In genomic region chr2:93041470-93041869, GRCm38 (mm10) we compare ENCODE assay signal across 10 mouse cellular contexts. TPM values are rescaled to one million over a fixed set of nuclear protein-coding genes. Genes with fewer than 3 reads are reported as not detected.
DNase-seq lines count a peak whose midpoint lies in the region; ATAC-seq and TF ChIP-seq lines count a peak whose summit lies in the region.
"Had no signal": no experiment of that assay in that cellular context is flagged by ENCODE, and none has a peak within 500 bp of the region (broad histone marks: within the 10 kb centered on the region; RNA-seq: fewer than 3 reads in every experiment).

No protein-coding gene starts in this region.

- peak overlapping the region; percentile 67 for H3K9ac ChIP-seq in heart, embryonic 13.5 days
- no peak overlapping the region for H3K9ac ChIP-seq in liver, embryonic 12.5 days
- H3K9ac ChIP-seq in liver, postnatal 0 days (replicated peaks), result no peak overlapping the region
- H3K9ac ChIP-seq in intestine, embryonic 15.5 days, result 0 out of 2 replicates have a peak overlapping the region, but pooled peaks have one; percentile 10
- H3K9ac ChIP-seq in neural tube, embryonic 15.5 days (replicated peaks), result no peak overlapping the region

- TF ChIP-seq CTCF in liver, postnatal 0 days (IDR thresholded peaks at IDR 0.05; ENCODE audit: low read depth), result no peak

- H3K27ac ChIP-seq in heart, embryonic 13.5 days (replicated peaks), result peak overlapping the region; percentile 74
- H3K27ac ChIP-seq in liver, embryonic 12.5 days, result 0 out of 2 replicates have a peak overlapping the region, but pooled peaks have one; percentile 2
- no peak overlapping the region for H3K27ac ChIP-seq in liver, postnatal 0 days (ENCODE audit: low read depth)
- H3K27ac ChIP-seq in embryonic facial prominence, embryonic 10.5 days (replicated peaks), result peak overlapping the region; percentile 62
- peak overlapping the region; percentile 79 for H3K27ac ChIP-seq in intestine, embryonic 15.5 days
- no peak overlapping the region for H3K27ac ChIP-seq in neural tube, embryonic 15.5 days (replicated peaks)

- no peaks in the 10 kb centered on the region for H3K27me3 ChIP-seq in heart, embryonic 13.5 days (replicated peaks)
- H3K27me3 ChIP-seq in liver, embryonic 12.5 days (replicated peaks), result no peaks in the 10 kb centered on the region; the same call in 1 of the 2 replicates
- no peaks in the 10 kb centered on the region for H3K27me3 ChIP-seq in liver, postnatal 0 days (ENCODE audit: insufficient read depth, low read length)
- no peaks in the 10 kb centered on the region for H3K27me3 ChIP-seq in embryonic facial prominence, embryonic 10.5 days (replicated peaks; ENCODE audit: low read depth, poor library complexity, severe bottlenecking)
- no peaks in the 10 kb centered on the region for H3K27me3 ChIP-seq in intestine, embryonic 15.5 days (replicated peaks)
- H3K27me3 ChIP-seq in neural tube, embryonic 15.5 days (replicated peaks), result no peaks in the 10 kb centered on the region

- no peak for DNase-seq in heart, adult 11 months
- no peak for DNase-seq in liver, postnatal 0 days
- no peak for DNase-seq in embryonic facial prominence, embryonic 10.5 days (ENCODE audit: low spot score)
- no peak for DNase-seq in adrenal gland, postnatal 36 days
- DNase-seq: cerebellum, adult 9-11 months; gastrocnemius, postnatal 25 days had no signal

- H3K4me1 ChIP-seq in heart, embryonic 13.5 days, result peaks cover 76% of the 10 kb centered on the region
- H3K4me1 ChIP-seq in liver, embryonic 12.5 days, result peaks cover 84% of the 10 kb centered on the region
- H3K4me1 ChIP-seq in liver, postnatal 0 days (ENCODE audit: insufficient read depth), result peaks cover 16% of the 10 kb centered on the region
- peaks cover 69% of the 10 kb centered on the region for H3K4me1 ChIP-seq in embryonic facial prominence, embryonic 10.5 days
- peaks cover 55% of the 10 kb centered on the region for H3K4me1 ChIP-seq in intestine, embryonic 15.5 days (replicated peaks)
- H3K4me1 ChIP-seq in neural tube, embryonic 15.5 days, result peaks cover 35% of the 10 kb centered on the region

- no peak overlapping the region for H3K4me3 ChIP-seq in heart, embryonic 13.5 days
- H3K4me3 ChIP-seq in liver, embryonic 12.5 days, result no peak overlapping the region
- no peak overlapping the region for H3K4me3 ChIP-seq in liver, postnatal 0 days (ENCODE audit: low read depth, low read length)
- H3K4me3 ChIP-seq in embryonic facial prominence, embryonic 10.5 days, result no peak overlapping the region
- H3K4me3 ChIP-seq in intestine, embryonic 15.5 days (replicated peaks), result no peak overlapping the region
- H3K4me3 ChIP-seq in neural tube, embryonic 15.5 days (replicated peaks), result no peak overlapping the region

- no peaks in the 10 kb centered on the region for H3K9me3 ChIP-seq in heart, embryonic 13.5 days
- no peaks in the 10 kb centered on the region for H3K9me3 ChIP-seq in liver, embryonic 12.5 days (replicated peaks)
- H3K9me3 ChIP-seq in liver, postnatal 0 days (ENCODE audit: low read length), result no peaks in the 10 kb centered on the region
- H3K9me3 ChIP-seq in embryonic facial prominence, embryonic 10.5 days, result no peaks in the 10 kb centered on the region
- H3K9me3 ChIP-seq in intestine, embryonic 15.5 days, result no peaks in the 10 kb centered on the region
- H3K9me3 ChIP-seq in neural tube, embryonic 15.5 days (replicated peaks), result no peaks in the 10 kb centered on the region

- ATAC-seq in heart, embryonic 13.5 days (ENCODE audit: extremely low read depth, insufficient number of reproducible peaks, low FRiP score, low TSS enrichment), result no peak
- ATAC-seq in liver, embryonic 12.5 days, result no peak
- no peak for ATAC-seq in liver, postnatal 0 days
- no peak for ATAC-seq in intestine, embryonic 15.5 days
- no peak for ATAC-seq in neural tube, embryonic 15.5 days (ENCODE audit: low FRiP score)

- no peaks in the 10 kb centered on the region for H3K36me3 ChIP-seq in heart, embryonic 13.5 days
- H3K36me3 ChIP-seq in liver, embryonic 12.5 days, result no peaks in the 10 kb centered on the region
- no peaks in the 10 kb centered on the region for H3K36me3 ChIP-seq in liver, postnatal 0 days (replicated peaks; ENCODE audit: insufficient read depth, low read length)
- peaks cover 5% of the 10 kb centered on the region for H3K36me3 ChIP-seq in embryonic facial prominence, embryonic 10.5 days (replicated peaks)
- no peaks in the 10 kb centered on the region for H3K36me3 ChIP-seq in intestine, embryonic 15.5 days
- H3K36me3 ChIP-seq in neural tube, embryonic 15.5 days, result no peaks in the 10 kb centered on the region

- 41% methylated on average over 6 of the region's 6 CpGs for WGBS in heart, embryonic 13.5 days
- 63% methylated on average over 6 of the region's 6 CpGs for WGBS in liver, embryonic 12.5 days (ENCODE audit: insufficient replicate concordance)
- 57% methylated on average over 6 of the region's 6 CpGs for WGBS in liver, postnatal 0 days (ENCODE audit: insufficient replicate concordance)
- WGBS in embryonic facial prominence, embryonic 10.5 days, result 64% methylated on average over 6 of the region's 6 CpGs
- 38% methylated on average over 6 of the region's 6 CpGs for WGBS in intestine, embryonic 15.5 days
- WGBS in neural tube, embryonic 15.5 days, result 72% methylated on average over 6 of the region's 6 CpGs

- TF ChIP-seq EP300 in liver, postnatal 0 days (IDR thresholded peaks at IDR 0.05; ENCODE audit: low read depth), result no peak

- H3K4me2 ChIP-seq in heart, embryonic 13.5 days, result peak overlapping the region; percentile 18; the same call in 1 of the 2 replicates
- no peak overlapping the region for H3K4me2 ChIP-seq in liver, embryonic 12.5 days
- H3K4me2 ChIP-seq in liver, postnatal 0 days (ENCODE audit: low read depth, low read length), result no peak overlapping the region
- peak overlapping the region; percentile 26; the same call in 1 of the 2 replicates for H3K4me2 ChIP-seq in intestine, embryonic 15.5 days (replicated peaks)
- no peak overlapping the region for H3K4me2 ChIP-seq in neural tube, embryonic 15.5 days

RNA-seq across cellular contexts. Expression of gene Prdm11, which starts 4.5 kb away (rescaled TPM):
- polyA plus RNA-seq in heart, embryonic 13.5 days (2015; fragmentation: Nextera tagmentation; extraction: Ambion mirVana), result 2.8 and 3.6 TPM in 2 replicates
- 8.0 and 9.2 TPM in 2 replicates for polyA plus RNA-seq in liver, embryonic 12.5 days (2016; fragmentation: Nextera tagmentation; extraction: Ambion mirVana)
- 0.86 and 1.2 TPM in 2 replicates for polyA plus RNA-seq in liver, postnatal 0 days (2015; fragmentation: Nextera tagmentation; extraction: Ambion mirVana)
- polyA plus RNA-seq in embryonic facial prominence, embryonic 10.5 days (2016; fragmentation: Nextera tagmentation; extraction: Ambion mirVana), result 2.9 and 3.5 TPM in 2 replicates
- 8.0 and 8.6 TPM in 2 replicates for polyA plus RNA-seq in intestine, embryonic 15.5 days (2015; fragmentation: Nextera tagmentation; extraction: Ambion mirVana)
- 10 to 100 TPM; 43.5 to 58.3 TPM for total RNA-seq in adrenal gland, postnatal 36 days (2021)
- 3.2 and 3.9 TPM in 2 replicates for polyA plus RNA-seq in neural tube, embryonic 15.5 days (2015; fragmentation: Nextera tagmentation; extraction: Ambion mirVana)

Comparison
In these comparisons a context has a peak if more than half of its experiments do, and no peak if none do; other contexts are left out.
1. H3K27ac ChIP-seq: peak in heart, embryonic 13.5 days (single experiment), liver, embryonic 12.5 days (single experiment), embryonic facial prominence, embryonic 10.5 days (single experiment) and intestine, embryonic 15.5 days (single experiment); none in liver, postnatal 0 days (single experiment) and neural tube, embryonic 15.5 days (single experiment).
2. H3K4me2 ChIP-seq: peak in heart, embryonic 13.5 days (single experiment) and intestine, embryonic 15.5 days (single experiment); none in liver, embryonic 12.5 days (single experiment), liver, postnatal 0 days (single experiment) and neural tube, embryonic 15.5 days (single experiment).
3. H3K9ac ChIP-seq: peak in heart, embryonic 13.5 days (single experiment) and intestine, embryonic 15.5 days (single experiment); none in liver, embryonic 12.5 days (single experiment), liver, postnatal 0 days (single experiment) and neural tube, embryonic 15.5 days (single experiment).